Mouse (Mus musculus): Measurements from ENCODE around the gene Wdr45.
"Not testable (repeated sequence)": the region's sequence is repeated elsewhere in the genome, so short reads cannot be mapped to it uniquely, and the experiment has no call there.

DNA sequence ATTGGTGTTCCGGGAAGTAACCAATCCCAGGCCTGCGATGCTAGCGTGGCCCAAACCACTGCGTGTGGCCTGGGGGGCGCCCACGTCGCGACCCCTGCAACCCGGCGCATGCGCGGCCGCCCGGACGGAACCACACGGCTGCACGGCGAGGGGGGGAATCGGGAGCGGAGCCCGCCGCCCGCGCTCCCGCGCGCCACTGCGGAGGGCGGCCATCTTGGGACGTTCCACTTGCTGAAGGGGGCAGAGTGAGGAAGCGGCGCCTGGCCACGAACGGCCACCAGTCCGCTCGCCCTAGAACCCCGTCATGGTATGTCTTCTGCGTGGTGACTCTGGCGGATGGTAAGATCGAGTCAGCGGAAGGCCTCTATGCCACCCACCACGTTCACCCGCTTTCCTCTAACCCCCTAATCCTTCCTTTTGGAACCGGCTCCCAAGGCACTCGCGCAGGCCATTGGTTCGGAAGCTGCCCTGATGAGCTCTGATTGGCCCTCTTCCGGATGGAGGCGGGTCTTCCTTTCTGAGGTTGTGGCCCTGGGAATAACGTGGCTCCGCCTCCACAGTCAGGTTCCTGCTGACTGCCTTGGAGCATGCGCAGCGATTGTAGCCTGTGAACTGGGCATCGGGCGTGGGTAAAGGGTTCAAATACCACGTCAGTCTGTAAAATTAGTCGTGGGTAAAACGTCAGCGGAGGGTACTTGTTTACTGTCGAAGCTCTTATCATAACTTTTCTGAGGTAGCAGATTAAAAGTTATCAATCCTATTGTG, at the start of gene Wdr45:
- TF ChIP-seq CTCF (conservative IDR thresholded peaks at IDR 0.05; ENCODE audit: low read length); NANOG (IDR thresholded peaks at IDR 0.05; ENCODE audit: borderline replicate concordance, low read length): not testable (repeated sequence)
